Mouse (Mus musculus) erythroblast, embryonic 14.5 days (primary cell): ENCODE results near the gene Hoxc10. TPM values are rescaled to one million over a fixed set of nuclear protein-coding genes. Genes with fewer than 3 reads are reported as not detected.

ENCODE experiments used
- H3K27me3 ChIP-seq: 2 replicates; pipeline ENCODE4 v1.6.1; 2012; ENCODE audit warnings: inconsistent platforms; ENCODE audit not compliant: control insufficient read depth
- H3K36me3 ChIP-seq: 2 replicates; pipeline ENCODE4 v1.6.1; 2012; ENCODE audit warnings: mild to moderate bottlenecking, inconsistent platforms; ENCODE audit not compliant: control insufficient read depth
- H3K4me1 ChIP-seq: 2 replicates; pipeline ENCODE4 v1.6.1; 2012; ENCODE audit warnings: inconsistent platforms; ENCODE audit not compliant: control insufficient read depth
- H3K4me3 ChIP-seq: replicated peaks from 2 replicates; pipeline ENCODE3; 2012; ENCODE audit warnings: moderate library complexity, mild to moderate bottlenecking, inconsistent platforms
- H3K9me3 ChIP-seq: 2 replicates; pipeline ENCODE4 v1.6.1; 2012; ENCODE audit warnings: low read length, inconsistent platforms, mixed read lengths; ENCODE audit not compliant: control insufficient read depth
- GATA1 ChIP-seq: IDR thresholded peaks from 2 replicates; pipeline ENCODE4 v1.6.1; 2012; ENCODE audit warnings: low read length, inconsistent platforms, mixed read lengths
- TAL1 ChIP-seq: IDR thresholded peaks from 3 replicates; pipeline ENCODE4 v1.6.1; 2012; ENCODE audit warnings: low read length, inconsistent platforms, mixed read lengths
- polyA plus RNA-seq: library from polyadenylated mRNA; stranded (reverse); fragments of >175 nt; gene quantifications from 2 replicates; pipeline ENCODE4 v1.2.3, GENCODE M21; 2012

Hoxc10 gene
- polyA plus RNA-seq, 1 experiment: not detected

DNA sequence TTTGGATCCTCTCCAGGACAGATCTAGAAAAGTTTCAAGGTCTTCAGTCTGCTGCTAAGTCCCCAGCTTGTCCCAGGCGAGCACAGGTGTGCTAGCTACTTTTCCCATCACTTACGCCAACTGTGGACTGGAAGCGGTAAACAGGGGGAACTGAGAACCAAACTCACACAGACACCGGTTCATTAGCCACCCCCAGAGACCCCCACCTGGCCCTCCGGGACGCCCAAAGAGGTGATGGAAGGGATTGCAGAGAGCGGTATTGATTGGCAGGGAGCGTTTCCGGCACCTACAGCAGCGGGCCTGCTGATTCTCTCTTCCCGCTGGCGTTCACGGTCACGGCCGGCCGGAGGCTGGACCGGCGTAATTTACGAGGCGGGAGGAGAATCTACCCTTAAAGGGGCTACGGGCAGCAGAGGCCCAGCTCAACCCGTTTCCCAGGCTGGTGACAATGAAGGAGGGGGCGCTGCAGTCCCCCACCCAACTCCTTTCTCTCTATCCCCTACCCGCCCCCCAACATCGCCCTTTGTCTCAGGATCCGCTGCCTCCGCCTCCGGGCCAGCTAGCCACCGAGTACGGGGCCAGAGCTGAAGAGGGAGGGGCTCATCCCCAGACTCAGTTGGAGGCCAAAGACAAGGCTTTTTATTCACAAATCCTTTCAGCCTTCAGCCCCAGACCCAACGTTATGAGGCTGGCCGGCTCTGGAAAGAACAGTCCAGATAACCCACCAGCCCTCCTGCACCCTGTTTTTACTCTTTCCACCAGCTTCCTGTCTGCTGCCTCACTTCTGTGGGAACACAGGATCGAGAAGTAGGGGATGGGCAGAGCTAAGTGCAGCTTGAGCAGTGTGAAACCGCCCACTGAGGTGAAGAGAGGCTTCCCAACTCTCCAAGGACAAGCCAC lies 27.1 kb upstream of the Hoxc10 start:
- H3K9me3 ChIP-seq: peaks cover 2% of the 10 kb centered on the region; the same call in 1 of the 2 replicates
- H3K4me3 ChIP-seq: no peak overlapping the region
- no peaks in the 10 kb centered on the region for H3K36me3 ChIP-seq
- H3K4me1 ChIP-seq: no peaks in the 10 kb centered on the region
- H3K27me3 ChIP-seq: peaks cover 99% of the 10 kb centered on the region
- TF ChIP-seq TAL1 (no peak), GATA1 (no peak)

- Histone ChIP-seq H3K36me3 (no peaks in the 10 kb centered on the region), H3K4me1 (no peaks in the 10 kb centered on the region), H3K4me3 (no peak overlapping the region), H3K9me3 (no peaks in the 10 kb centered on the region), H3K27me3 (peaks cover 99% of the 10 kb centered on the region)
- TF ChIP-seq TAL1 (no peak), GATA1 (no peak)
These were observed 23.7 kb upstream of the Hoxc10 start for GRCm38 (mm10) chr15:102942739-102943467.

DNA sequence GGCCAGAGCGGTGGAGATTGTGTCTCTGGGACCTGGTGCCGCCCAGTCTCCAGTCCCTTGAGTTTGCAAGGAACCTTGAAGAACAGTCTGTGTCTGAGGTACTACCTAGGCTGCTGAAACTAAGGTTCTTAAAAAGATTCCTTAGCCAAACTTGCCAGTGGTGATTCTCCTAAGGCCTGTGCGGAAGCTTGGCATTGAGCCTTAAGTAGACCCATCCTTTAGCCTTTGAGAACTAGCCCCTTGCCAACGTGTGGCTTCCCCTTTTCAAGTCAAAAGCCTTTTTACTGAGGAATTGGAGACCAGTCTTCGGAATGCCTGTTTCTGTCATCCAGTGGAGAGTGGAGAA lies 23.2 kb upstream of the Hoxc10 start:
- Histone ChIP-seq H3K27me3 (peaks cover 99% of the 10 kb centered on the region), H3K36me3 (no peaks in the 10 kb centered on the region), H3K4me1 (no peaks in the 10 kb centered on the region), H3K9me3 (no peaks in the 10 kb centered on the region), H3K4me3 (no peak overlapping the region)
- TF ChIP-seq GATA1 (no peak), TAL1 (no peak)

GRCm38 (mm10) chr15:102945185-102946077 lies 21.2 kb upstream of the Hoxc10 start:
- Histone ChIP-seq H3K36me3 (no peaks in the 10 kb centered on the region), H3K27me3 (peaks cover 99% of the 10 kb centered on the region), H3K4me1 (no peaks in the 10 kb centered on the region), H3K4me3 (no peak overlapping the region), H3K9me3 (no peaks in the 10 kb centered on the region; the same call in 1 of the 2 replicates)
- TF ChIP-seq TAL1: no peak
- no peak for TF ChIP-seq GATA1

GRCm38 (mm10) chr15:102947276-102947675 lies 19.3 kb upstream of the Hoxc10 start:
- Histone ChIP-seq H3K27me3 (peaks cover 99% of the 10 kb centered on the region), H3K9me3 (no peaks in the 10 kb centered on the region; the same call in 1 of the 2 replicates), H3K36me3 (no peaks in the 10 kb centered on the region), H3K4me3 (no peak overlapping the region), H3K4me1 (no peaks in the 10 kb centered on the region)
- no peak for TF ChIP-seq GATA1
- no peak for TF ChIP-seq TAL1

DNA sequence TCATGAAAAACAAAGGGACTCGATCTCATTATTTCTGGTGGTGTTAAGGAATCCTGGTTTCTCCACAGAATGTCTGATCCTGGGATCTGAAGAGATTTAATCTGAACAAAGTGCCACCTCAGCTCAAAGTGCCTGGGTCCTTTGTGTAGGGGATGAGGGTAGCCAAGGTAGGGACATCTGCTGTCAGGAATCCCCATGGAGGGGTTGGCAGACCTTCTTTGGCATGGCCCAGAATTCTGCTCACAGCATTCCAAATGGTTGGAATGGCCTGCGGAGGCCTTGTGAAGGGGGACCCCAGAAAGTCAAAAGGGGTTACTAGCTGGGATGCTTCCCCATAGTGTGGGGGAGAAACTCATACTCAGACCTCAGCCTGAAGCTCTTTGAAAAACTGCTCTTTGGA lies 17.8 kb upstream of the Hoxc10 start:
- TF ChIP-seq GATA1 (no peak), TAL1 (no peak)
- Histone ChIP-seq H3K27me3 (peaks cover 100% of the 10 kb centered on the region), H3K36me3 (no peaks in the 10 kb centered on the region), H3K4me1 (no peaks in the 10 kb centered on the region), H3K9me3 (no peaks in the 10 kb centered on the region; the same call in 1 of the 2 replicates), H3K4me3 (no peak overlapping the region)

DNA sequence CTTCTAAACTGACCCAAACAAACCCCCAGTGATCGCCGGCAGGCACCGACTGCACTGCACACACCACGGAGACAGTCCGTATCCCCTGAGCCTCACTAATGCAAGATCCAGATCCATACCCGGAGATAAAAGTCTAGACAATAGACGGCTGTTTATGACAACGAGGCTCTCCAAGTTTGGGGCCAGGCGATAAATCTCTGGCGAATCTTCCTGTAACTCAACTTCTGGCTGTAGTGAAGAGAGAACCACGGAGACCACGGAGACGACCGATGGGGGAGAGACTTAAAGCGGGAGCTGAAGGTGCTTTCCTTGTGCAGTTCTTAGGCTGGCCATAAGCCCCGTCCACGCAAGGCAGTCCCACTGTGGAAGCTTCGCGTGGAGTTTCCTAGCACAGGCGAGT lies 16.9 kb upstream of the Hoxc10 start:
- Histone ChIP-seq H3K36me3 (no peaks in the 10 kb centered on the region), H3K27me3 (peaks cover 100% of the 10 kb centered on the region), H3K9me3 (peaks cover 3% of the 10 kb centered on the region; the same call in 1 of the 2 replicates), H3K4me1 (no peaks in the 10 kb centered on the region), H3K4me3 (no peak overlapping the region)
- no peak for TF ChIP-seq TAL1
- no peak for TF ChIP-seq GATA1

- H3K4me1 ChIP-seq: no peaks in the 10 kb centered on the region
- H3K36me3 ChIP-seq: no peaks in the 10 kb centered on the region
- H3K27me3 ChIP-seq: peaks cover 100% of the 10 kb centered on the region
- H3K9me3 ChIP-seq: peaks cover 5% of the 10 kb centered on the region; the same call in 1 of the 2 replicates
- no peak overlapping the region for H3K4me3 ChIP-seq
- TF ChIP-seq GATA1: no peak
- no peak for TF ChIP-seq TAL1
These were observed 15.7 kb upstream of the Hoxc10 start for GRCm38 (mm10) chr15:102950877-102951276.

- Histone ChIP-seq H3K4me3 (no peak overlapping the region), H3K27me3 (peaks cover 100% of the 10 kb centered on the region)
- TF ChIP-seq TAL1 (no peak), GATA1 (no peak)
These were observed 13.0 kb upstream of the Hoxc10 start for GRCm38 (mm10) chr15:102953561-102953960.

More at GRCm38 (mm10) chr15:102953561-102953960, 13.0 kb upstream of the Hoxc10 start:
- Histone ChIP-seq H3K9me3 (peaks cover 8% of the 10 kb centered on the region; the same call in 1 of the 2 replicates), H3K4me1 (no peaks in the 10 kb centered on the region), H3K36me3 (no peaks in the 10 kb centered on the region)
